Mouse (Mus musculus) lung, adult 2 months (tissue): Measurements from ENCODE around the gene Hivep2.

ENCODE experiments used
- CTCF ChIP-seq: fragments of 200-500 bp; IDR thresholded peaks from 2 replicates; pipeline ENCODE4 v1.5.1; 2011; ENCODE audit warnings: mild to moderate bottlenecking, low read length, control low read depth; ENCODE audit not compliant: insufficient read depth
- POLR2A ChIP-seq: fragments of 200-500 bp; IDR thresholded peaks from 2 replicates; pipeline ENCODE4 v1.6.1; 2011; ENCODE audit warnings: low read depth, mild to moderate bottlenecking, control low read depth, low read length, borderline replicate concordance; ENCODE audit errors: extremely low read depth

DNA sequence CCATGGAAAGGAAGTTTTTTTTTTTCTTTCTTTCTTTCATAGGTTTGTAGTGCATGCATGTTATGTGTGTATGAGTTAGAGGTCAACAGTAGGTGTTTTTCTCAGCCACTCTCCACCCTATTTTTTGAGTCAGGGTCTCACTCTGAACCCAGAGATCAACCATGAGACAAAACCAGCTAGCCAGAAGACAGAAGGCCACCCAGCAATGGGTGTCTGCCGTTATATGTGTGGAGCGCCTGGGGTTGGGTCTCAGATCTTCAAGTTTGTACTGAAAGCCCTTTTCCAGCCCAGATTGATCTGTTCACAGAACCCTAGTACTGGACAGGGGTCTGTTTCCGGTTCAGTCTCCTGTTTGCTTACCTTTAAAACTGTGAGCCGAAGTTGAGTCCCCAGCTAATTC is 90.2 kb downstream of the Hivep2 start:
- no peak for TF ChIP-seq POLR2A
- TF ChIP-seq CTCF = no peak
